Mouse (Mus musculus) embryonic facial prominence, embryonic 10.5 days (tissue): Measurements from ENCODE around the gene Brap. TPM values are rescaled to one million over a fixed set of nuclear protein-coding genes. Genes with fewer than 3 reads are reported as not detected.
"Not testable (repeated sequence)": the region's sequence is repeated elsewhere in the genome, so short reads cannot be mapped to it uniquely, and the experiment has no call there.

ENCODE experiments used
- DNase-seq: peaks from one replicate; pipeline ENCODE4 v3.0.0-alpha.2; 2017; ENCODE audit warnings: low spot score
- H3K27ac ChIP-seq: fragments of 300-500 bp; sonication (generic); replicated peaks from 2 replicates; pipeline ENCODE4 v1.5.1; 2016; ENCODE audit warnings: mild to moderate bottlenecking
- H3K27me3 ChIP-seq: fragments of 300-500 bp; sonication (generic); replicated peaks from 2 replicates; pipeline ENCODE4 v1.6.1; 2016; ENCODE audit warnings: low read depth, mild to moderate bottlenecking; ENCODE audit not compliant: poor library complexity, severe bottlenecking
- H3K36me3 ChIP-seq: fragments of 300-500 bp; sonication (generic); replicated peaks from 2 replicates; pipeline ENCODE4 v1.6.1; 2016; ENCODE audit warnings: mild to moderate bottlenecking, moderate library complexity
- H3K4me1 ChIP-seq: fragments of 300-500 bp; sonication (generic); 2 replicates; pipeline ENCODE4 v1.6.1; 2016
- H3K4me3 ChIP-seq: fragments of 300-500 bp; sonication (generic); 2 replicates; pipeline ENCODE4 v1.5.1; 2016; ENCODE audit warnings: mild to moderate bottlenecking, moderate library complexity
- H3K9me3 ChIP-seq: fragments of 300-500 bp; sonication (generic); 2 replicates; pipeline ENCODE4 v1.6.1; 2016; ENCODE audit warnings: mild to moderate bottlenecking
- WGBS: fragments of 180-500 bp; shearing (Covaris S2); methylation state at CpG from one replicate; pipeline ENCODE4 v1.1.7; 2016; 5-methylcytosine and 5-hydroxymethylcytosine counted together
- polyA plus RNA-seq: library from polyadenylated mRNA; unstranded; fragments of >200 nt; fragmentation: Nextera tagmentation; extraction: Ambion mirVana; gene quantifications from 2 replicates; pipeline ENCODE4 v1.2.1, GENCODE M21; 2016

Gene Brap
- 41.9 and 44.5 TPM in 2 replicates for polyA plus RNA-seq

GRCm38 (mm10) chr5:121660059-121660896, at the start of gene Brap, which contains the start of gene Acad10:
TSS of gene Brap (plus strand) at chr5:121660563.
TSS of gene Acad10 (minus strand) at chr5:121660514.
- Histone ChIP-seq H3K27me3 (no peaks in the 10 kb centered on the region), H3K9me3 (no peaks in the 10 kb centered on the region), H3K4me1 (peaks cover 24% of the 10 kb centered on the region), H3K4me3 (peak within 1 kb of the TSS; percentile 96), H3K36me3 (peaks cover 34% of the 10 kb centered on the region), H3K27ac (peak within 1 kb of the TSS; percentile 85)
- 2% methylated on average over 85 of the region's 85 CpGs for WGBS
- DNase-seq = peak; percentile 98

GRCm38 (mm10) chr5:121612036-121612435, 48.3 kb upstream of the Brap start:
- Histone ChIP-seq H3K27me3 (no peaks in the 10 kb centered on the region), H3K4me1 (peaks cover 3% of the 10 kb centered on the region; the same call in 1 of the 2 replicates), H3K36me3 (no peaks in the 10 kb centered on the region), H3K9me3 (no peaks in the 10 kb centered on the region), H3K27ac (no peak overlapping the region), H3K4me3 (no peak overlapping the region)
- WGBS = 90% methylated on average over 6 of the region's 6 CpGs
- no peak for DNase-seq

DNA sequence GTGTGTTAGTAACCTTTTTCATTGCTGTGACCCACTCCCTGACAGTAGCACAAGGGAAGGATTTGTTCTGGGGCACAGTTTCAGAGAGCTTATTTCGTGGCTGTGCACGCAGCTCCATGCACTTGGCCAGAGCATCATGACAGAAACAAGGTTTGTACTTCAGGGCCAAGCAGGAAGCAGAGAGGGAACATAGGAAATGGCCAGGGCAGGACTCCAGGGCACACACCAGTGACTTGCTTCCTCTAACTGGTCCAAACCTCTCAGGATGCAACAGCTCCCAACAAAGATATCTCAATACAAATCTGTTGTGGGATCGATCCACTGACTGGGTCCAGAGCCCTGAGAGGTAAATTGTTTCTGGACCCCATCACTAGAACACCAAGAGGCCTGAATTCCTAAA, 45.4 kb upstream of the Brap start:
- 88% methylated on average over 3 of the region's 3 CpGs for WGBS
- peaks cover 15% of the 10 kb centered on the region for H3K4me1 ChIP-seq
- H3K27ac ChIP-seq, H3K27me3 ChIP-seq, DNase-seq, H3K36me3 ChIP-seq, H3K9me3 ChIP-seq, H3K4me3 ChIP-seq: not testable (repeated sequence)

GRCm38 (mm10) chr5:121618592-121619513, 41.5 kb upstream of the Brap start, which contains the start of gene Acad12:
TSS of gene Acad12 (minus strand) at chr5:121618938.
- Histone ChIP-seq H3K9me3 (no peaks in the 10 kb centered on the region), H3K27me3 (no peaks in the 10 kb centered on the region), H3K4me3 (peak within 1 kb of the TSS; percentile 83), H3K36me3 (no peaks in the 10 kb centered on the region; the same call in 1 of the 2 replicates), H3K27ac (peak within 1 kb of the TSS; percentile 88), H3K4me1 (peaks cover 16% of the 10 kb centered on the region)
- WGBS = 1% methylated on average over 58 of the region's 58 CpGs
- DNase-seq = peak; percentile 95

GRCm38 (mm10) chr5:121621102-121621501, 39.3 kb upstream of the Brap start:
- no peaks in the 10 kb centered on the region for H3K27me3 ChIP-seq
- no peak overlapping the region for H3K4me3 ChIP-seq
- no peaks in the 10 kb centered on the region for H3K9me3 ChIP-seq
- no peaks in the 10 kb centered on the region; the same call in 1 of the 2 replicates for H3K36me3 ChIP-seq
- H3K27ac ChIP-seq = no peak overlapping the region
- 91% methylated on average over 5 of the region's 5 CpGs for WGBS
- no peak for DNase-seq
- peaks cover 16% of the 10 kb centered on the region for H3K4me1 ChIP-seq

DNA sequence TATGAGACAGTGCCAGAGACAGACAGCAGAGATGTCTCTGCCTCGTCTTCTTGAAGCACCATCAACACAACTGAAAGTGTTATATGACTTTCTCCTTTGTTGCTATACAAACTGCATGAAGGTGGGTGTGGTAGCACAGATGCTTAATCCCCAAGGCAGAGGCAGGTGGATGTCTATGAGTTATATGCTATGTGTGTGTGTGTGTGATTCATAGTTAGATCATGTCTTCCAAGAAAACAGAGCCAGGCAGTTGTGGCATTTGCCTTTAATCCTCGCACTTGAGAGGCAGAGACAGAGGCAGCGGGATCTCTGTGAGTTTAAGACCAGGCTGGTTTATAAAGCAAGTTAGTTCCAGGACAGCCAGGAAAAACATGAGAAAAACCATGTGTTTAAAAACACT, 37.1 kb upstream of the Brap start:
- no peaks in the 10 kb centered on the region; the same call in 1 of the 2 replicates for H3K36me3 ChIP-seq
- DNase-seq = no peak
- H3K27me3 ChIP-seq = no peaks in the 10 kb centered on the region
- WGBS = 89% methylated on average over 3 of the region's 3 CpGs
- H3K27ac ChIP-seq = no peak overlapping the region
- H3K4me1 ChIP-seq = peaks cover 11% of the 10 kb centered on the region
- no peak overlapping the region for H3K4me3 ChIP-seq
- H3K9me3 ChIP-seq = no peaks in the 10 kb centered on the region

DNA sequence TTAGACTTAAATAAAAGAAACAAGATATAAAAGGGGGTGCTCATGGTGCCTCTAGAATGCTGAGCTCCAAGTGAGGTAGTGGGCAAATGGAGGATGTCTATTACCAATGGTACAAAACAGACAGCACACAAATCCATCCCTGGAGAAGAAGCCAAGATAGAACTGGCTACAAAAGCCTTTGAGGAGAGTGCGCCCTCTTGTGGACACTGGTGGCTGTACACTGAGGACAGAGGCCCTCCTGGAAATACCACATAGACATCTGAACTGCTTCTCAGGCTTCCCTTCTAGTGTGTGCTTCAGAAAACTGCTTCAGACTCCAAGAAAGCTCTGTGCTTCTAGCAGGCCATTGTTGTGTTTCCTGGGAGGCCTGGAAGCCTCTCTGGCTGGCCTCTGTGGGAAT, 32.5 kb upstream of the Brap start:
- H3K27me3 ChIP-seq = no peaks in the 10 kb centered on the region
- peaks cover 5% of the 10 kb centered on the region for H3K4me1 ChIP-seq
- H3K9me3 ChIP-seq = no peaks in the 10 kb centered on the region
- peak; percentile 78 for DNase-seq
- H3K4me3 ChIP-seq = no peak overlapping the region
- 0% methylated on average over 1 of the region's 1 CpGs for WGBS
- no peak overlapping the region for H3K27ac ChIP-seq
- no peaks in the 10 kb centered on the region for H3K36me3 ChIP-seq

DNA sequence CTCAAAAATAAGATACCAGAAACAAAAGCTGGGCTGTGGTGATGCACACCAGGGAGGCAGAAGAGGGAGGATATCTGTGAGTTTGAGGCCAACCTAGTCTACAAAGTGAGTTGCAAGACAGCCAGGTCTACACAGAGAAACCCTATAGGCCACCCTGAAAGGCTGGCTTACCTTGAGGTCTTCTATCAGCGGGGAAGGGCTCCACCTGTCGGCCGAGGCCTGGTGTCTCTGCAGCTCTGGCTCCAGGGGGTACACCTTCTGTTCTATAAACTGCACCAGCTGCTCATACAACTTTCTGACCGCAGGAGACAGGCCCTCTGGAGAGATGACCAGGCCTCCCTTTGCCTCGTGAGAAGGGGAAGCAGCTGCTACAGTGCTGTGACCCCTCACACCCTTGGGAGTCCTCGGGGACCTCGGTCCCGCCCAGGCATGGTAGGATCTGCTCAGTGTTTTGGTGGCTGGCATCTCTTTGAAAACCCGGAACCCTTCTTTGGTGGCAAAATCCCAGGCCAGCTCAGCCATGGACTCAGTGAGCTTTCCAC, 29.2 kb upstream of the Brap start:
- DNase-seq, H3K36me3 ChIP-seq, H3K27ac ChIP-seq, H3K4me3 ChIP-seq, H3K27me3 ChIP-seq, H3K4me1 ChIP-seq, H3K9me3 ChIP-seq: not testable (repeated sequence)
- 67% methylated on average over 9 of the region's 9 CpGs for WGBS

- H3K27ac ChIP-seq = no peak overlapping the region; the same call in 1 of the 2 replicates
- DNase-seq = no peak
- no peaks in the 10 kb centered on the region for H3K36me3 ChIP-seq
- no peaks in the 10 kb centered on the region for H3K9me3 ChIP-seq
- H3K4me1 ChIP-seq = peaks cover 6% of the 10 kb centered on the region
- WGBS = 48% methylated on average over 3 of the region's 3 CpGs
- H3K4me3 ChIP-seq = no peak overlapping the region
- no peaks in the 10 kb centered on the region for H3K27me3 ChIP-seq
These were observed 27.6 kb upstream of the Brap start for GRCm38 (mm10) chr5:121632804-121633203.

DNA sequence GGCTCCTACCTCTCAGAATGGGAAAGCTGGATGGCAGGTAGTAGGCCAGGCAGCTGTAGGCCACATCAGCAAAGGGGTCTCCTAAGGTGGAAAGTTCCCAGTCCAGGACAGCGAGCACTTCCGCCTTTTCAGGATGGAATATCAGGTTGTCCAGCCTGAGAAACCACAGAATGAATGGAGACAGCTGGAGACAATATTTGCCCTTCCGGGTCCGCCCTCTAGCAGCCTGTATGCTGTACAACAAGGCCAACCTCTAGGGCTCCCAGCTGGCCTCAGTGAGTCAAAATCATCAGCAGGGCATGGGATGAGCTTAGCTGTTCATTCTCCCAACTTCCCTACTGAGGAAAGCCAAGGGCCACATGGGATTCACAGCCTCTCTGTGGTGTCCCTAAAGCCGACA, 25.7 kb upstream of the Brap start:
- no peaks in the 10 kb centered on the region for H3K9me3 ChIP-seq
- WGBS = 90% methylated on average over 5 of the region's 5 CpGs
- no peaks in the 10 kb centered on the region for H3K27me3 ChIP-seq
- peaks cover 6% of the 10 kb centered on the region for H3K4me1 ChIP-seq
- H3K4me3 ChIP-seq = no peak overlapping the region
- no peak overlapping the region for H3K27ac ChIP-seq
- DNase-seq = no peak
- no peaks in the 10 kb centered on the region for H3K36me3 ChIP-seq

DNA sequence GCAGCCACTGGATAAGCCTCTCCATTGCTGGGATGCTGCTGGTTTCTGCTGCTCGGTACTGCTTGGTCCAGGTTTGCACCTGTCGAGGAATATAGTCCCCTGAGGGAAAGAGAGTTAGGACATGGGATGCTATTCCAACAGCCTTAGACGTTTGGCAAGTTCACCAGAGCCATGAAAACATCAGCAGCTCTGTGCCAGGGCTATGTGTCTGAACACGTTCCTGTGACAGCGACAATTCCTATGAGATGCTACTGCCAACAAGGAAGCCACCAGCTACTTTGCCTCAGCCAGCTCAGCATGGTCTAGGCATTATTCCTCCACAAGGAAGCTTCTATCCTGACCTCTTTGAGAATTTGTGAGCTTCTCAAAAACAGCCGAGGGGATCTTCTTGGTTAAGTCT, 23.1 kb upstream of the Brap start:
- Histone ChIP-seq H3K4me1 (peaks cover 6% of the 10 kb centered on the region), H3K9me3 (no peaks in the 10 kb centered on the region), H3K36me3 (no peaks in the 10 kb centered on the region), H3K27me3 (no peaks in the 10 kb centered on the region), H3K27ac (no peak overlapping the region), H3K4me3 (no peak overlapping the region)
- no peak for DNase-seq
- 81% methylated on average over 6 of the region's 6 CpGs for WGBS

GRCm38 (mm10) chr5:121639601-121640000, 20.8 kb upstream of the Brap start:
- Histone ChIP-seq H3K27ac (no peak overlapping the region), H3K36me3 (no peaks in the 10 kb centered on the region), H3K27me3 (no peaks in the 10 kb centered on the region), H3K9me3 (no peaks in the 10 kb centered on the region), H3K4me3 (no peak overlapping the region), H3K4me1 (no peaks in the 10 kb centered on the region)
- no peak for DNase-seq
- WGBS = 87% methylated on average over 9 of the region's 9 CpGs
